Mouse (Mus musculus): ENCODE measurements around the gene Dusp22.
A peak's percentile ranks its signal among the peaks of the same experiment; 100 is the strongest.

Gene Dusp22

GRCm38 (mm10) chr13:30673878-30674277, 14.1 kb downstream of the Dusp22 start:
- no peak for DNase-seq

DNA sequence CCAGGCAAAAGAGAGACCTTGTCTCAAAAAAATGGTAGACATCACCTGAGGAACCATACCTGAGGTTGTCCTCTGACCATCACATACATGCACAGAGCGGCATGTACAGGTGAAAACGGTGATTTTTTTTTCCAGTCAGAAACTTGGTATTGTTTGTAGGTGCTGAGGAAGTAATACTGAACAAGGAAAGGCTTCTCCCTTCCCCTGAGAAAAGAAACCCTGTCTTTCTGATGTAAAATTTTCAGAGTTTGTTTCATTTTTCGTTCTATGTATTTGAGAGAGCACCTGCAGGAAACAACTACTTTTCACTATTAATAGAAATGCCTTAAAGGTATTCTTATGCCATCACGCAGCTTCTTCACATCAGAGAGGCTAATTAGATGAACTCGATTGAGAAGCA, 19.0 kb downstream of the Dusp22 start:
- DNase-seq, result no peak

GRCm38 (mm10) chr13:30681866-30682265, 22.1 kb downstream of the Dusp22 start:
- DNase-seq, result no peak

- DNase-seq, result no peak
Observed at GRCm38 (mm10) chr13:30682328-30682727, 22.5 kb downstream of the Dusp22 start.

DNA sequence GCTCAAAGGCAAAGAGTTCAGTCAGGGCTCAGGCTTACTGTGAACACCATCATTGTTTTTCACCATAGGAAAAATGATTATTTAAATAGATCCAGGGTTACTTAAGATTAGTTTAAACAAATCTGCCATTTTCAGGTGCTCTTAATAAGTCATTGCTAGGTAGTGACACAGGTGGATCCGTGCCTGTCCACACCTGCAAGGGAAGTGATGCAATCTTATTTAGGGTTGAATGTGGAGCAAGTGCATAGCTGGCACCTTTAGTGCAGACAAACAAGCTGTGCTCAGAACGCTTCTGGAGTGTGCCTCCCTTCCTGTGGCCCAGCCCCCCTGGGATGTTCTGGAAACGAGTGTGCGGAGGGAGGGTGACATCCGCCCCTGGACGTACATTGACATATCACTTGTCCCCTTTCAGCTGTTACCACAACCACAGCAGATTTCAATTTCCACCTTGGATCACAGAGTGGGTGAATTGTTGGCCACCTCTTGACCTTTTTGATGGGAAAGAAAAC, 24.9 kb downstream of the Dusp22 start:
- DNase-seq, result no peak

- no peak for DNase-seq
Observed at GRCm38 (mm10) chr13:30685957-30686356, 26.2 kb downstream of the Dusp22 start.

DNA sequence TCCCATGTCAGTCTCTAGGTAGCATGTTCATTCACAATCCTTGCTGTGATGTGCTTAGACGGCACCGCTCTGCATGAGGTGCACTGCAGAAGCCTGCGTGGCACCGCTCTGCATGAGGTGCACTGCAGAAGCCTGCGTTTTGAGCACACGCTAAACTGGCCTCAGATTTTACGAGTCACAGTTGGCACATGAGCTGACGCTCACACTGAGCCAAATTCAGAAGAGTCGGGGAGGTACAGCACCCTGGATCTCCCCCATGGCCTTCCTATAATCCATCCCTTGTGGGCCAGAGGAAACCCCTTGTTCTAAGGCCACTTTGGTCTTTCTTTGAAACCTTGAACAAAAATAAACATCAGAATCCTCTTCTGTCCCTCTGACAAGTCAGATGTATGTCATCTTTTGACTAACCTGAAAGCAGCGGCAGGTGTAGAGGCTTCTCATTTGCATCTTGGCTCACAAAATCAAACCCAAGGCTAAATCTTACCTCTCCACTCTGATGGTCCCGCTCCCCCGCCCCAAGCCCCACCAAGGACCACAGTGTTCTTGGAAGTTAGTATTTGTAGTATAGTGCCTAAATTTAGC, 28.3 kb downstream of the Dusp22 start:
- no peak for DNase-seq

- no peak for DNase-seq
Observed at GRCm38 (mm10) chr13:30689475-30689874, 29.7 kb downstream of the Dusp22 start.

- no peak for DNase-seq
Observed at GRCm38 (mm10) chr13:30691441-30692292, 31.9 kb downstream of the Dusp22 start.

DNA sequence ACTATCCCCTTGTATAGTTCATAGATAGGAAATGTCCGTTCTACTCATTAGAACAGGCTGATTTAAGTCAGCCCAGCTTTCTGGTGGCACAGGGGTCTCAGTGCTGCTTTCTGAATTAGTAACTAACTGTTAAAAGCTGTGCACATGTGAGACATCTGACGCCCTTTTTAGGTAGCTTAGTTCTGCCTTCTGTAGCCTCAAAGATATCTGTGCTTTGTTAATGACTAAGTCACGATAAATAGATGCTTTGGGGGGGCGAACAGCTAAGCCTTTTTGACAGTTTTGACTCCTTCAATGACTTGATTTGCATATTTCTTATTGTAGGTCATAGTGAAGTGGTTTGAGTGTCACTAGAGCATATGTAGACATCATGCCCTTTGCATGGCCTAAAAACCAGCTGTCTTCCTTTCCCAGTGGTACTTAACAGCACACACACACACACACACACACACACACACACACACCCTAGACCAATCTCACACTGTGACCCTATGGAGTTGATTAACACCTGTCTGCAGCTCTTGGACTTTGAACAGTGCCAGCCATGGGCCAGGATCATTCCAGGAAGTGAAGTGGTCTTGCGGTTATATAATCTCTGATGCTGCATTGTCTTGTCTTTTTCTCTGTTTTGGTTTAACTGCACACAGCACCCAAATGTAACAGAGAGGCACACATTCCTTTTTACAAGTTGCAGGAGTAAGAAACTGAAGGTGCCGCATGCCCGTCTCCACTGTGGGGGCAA, 33.0 kb downstream of the Dusp22 start:
- no peak for DNase-seq

DNA sequence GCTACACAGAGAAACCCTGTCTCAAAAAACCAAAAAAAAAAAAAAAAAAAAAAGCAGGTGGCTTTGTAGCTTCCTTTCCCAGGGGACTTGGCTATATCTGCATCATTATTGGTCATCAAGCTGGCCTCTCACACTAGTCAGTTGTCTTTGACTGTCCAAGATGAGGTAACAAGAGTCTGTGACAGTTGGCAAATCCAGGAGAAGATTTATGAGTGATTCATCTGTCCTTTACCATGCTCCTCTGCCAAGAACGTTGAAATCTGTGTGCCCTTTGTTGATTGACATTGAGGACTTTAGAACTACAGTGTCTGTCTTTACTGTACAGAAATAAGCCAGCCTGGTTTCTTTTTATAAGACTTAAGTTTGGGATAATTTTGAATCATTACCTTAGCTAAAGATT, 35.4 kb downstream of the Dusp22 start:
- no peak for DNase-seq

DNA sequence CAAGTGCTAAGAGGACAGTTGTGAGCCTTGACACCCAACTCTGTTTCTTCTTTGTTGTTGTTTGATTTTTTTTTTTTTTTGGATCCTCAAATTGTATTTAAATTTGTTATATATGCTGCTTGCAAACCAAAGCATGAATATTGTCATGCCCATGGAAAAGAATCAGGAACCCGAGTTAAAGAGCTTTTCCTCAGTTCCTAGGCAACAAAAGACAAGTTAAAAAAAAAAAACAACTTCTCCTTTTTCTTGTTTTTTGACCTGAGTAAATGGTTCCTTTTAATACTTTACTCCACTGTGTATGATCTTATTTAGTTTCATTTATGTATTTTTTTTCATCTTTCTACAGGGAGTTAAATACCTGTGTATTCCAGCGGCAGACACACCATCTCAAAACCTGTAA, 36.1 kb downstream of the Dusp22 start:
- DNase-seq, result no peak

GRCm38 (mm10) chr13:30697880-30698279, 38.1 kb downstream of the Dusp22 start:
- DNase-seq, result no peak

DNA sequence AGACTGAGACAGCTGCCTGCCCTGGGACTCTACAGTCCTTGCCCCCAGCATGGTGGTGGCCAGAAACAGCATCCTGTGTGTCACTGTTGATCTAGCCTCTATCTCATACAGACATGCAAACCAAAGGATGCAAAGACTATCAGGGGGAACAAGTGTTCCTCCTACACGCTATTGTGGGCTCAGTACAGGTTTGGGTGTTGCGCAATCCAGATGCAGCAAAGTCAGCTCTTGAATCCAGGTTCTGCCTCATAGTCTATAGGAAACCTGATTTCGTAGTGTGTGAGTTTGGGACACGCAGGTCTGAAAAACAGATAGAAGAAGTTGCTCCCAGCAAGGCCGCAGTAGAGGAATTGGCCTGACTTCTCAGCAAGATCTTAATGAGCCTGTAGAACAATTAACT, 42.9 kb downstream of the Dusp22 start:
- DNase-seq, result no peak

GRCm38 (mm10) chr13:30704246-30705095, 44.7 kb downstream of the Dusp22 start:
- DNase-seq, result peak; percentile 12 to 21

- DNase-seq, result no peak
Observed at GRCm38 (mm10) chr13:30711066-30711465, 51.3 kb downstream of the Dusp22 start.

DNA sequence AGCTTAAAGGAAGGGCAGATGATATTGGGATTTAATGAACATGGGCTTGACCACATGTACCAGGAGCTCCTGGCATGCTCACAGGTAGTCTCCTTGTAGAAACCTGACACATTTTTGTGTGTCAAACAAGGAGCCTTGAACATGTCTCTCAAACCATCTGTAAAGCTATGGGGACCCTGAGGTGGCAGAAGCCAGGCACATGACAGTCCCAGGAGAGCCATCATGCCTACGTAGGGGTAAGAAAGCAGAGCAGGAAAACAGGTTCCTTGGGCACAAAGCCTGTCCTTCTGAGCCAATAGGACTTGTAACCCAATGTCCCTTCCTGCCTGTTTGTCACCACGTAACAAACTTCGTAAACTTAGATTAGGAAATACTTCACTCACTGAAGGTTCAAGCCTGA, 51.9 kb downstream of the Dusp22 start:
- no peak for DNase-seq

- DNase-seq, result no peak
Observed at GRCm38 (mm10) chr13:30712280-30712679, 52.5 kb downstream of the Dusp22 start.

DNA sequence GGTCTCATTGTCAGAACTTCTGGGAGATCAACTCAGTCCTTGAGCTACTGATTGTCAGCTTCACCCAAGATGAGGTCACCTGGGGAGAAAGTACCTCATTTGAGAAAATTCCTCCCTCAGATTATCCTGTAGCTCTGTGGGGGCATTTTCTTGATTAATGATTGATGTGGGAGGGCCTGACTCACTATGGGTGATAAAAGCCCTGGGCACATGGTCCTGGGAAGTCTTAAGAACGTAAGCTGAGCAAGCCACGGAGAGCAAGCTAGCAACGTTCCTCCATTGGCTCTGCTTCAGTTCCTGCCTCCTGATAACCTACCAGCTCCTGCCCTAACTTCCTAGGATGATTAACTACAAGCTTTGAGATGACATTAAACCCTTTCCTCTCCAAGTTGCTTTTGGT, 53.8 kb downstream of the Dusp22 start:
- DNase-seq, result no peak

DNA sequence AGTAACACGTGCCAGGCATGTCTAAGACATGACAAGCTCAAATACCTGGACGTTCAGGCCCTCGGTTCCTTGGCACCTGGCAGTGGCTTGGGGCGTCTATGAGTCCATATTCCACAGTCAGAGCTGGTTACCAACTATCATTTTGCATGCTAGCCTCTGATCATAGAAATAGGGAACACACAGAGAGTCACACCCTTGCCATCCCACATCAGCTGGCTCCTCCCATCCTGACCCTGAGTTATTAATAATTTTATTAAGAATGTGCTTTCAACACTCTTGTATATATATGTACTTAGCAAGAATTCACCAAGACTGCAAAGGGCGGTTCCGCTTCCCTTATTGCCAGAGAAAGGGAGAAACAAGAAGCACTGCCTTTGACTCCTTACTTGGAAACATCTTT, 54.8 kb downstream of the Dusp22 start:
- DNase-seq, result no peak

GRCm38 (mm10) chr13:30715060-30715459, 55.3 kb downstream of the Dusp22 start:
- DNase-seq, result no peak

GRCm38 (mm10) chr13:30715573-30715972, 55.8 kb downstream of the Dusp22 start:
- DNase-seq, result no peak

- no peak for DNase-seq
Observed at GRCm38 (mm10) chr13:30716611-30717010, 56.8 kb downstream of the Dusp22 start.

All from cerebellum, adult 18-20 months (tissue).